Mouse (Mus musculus) lung, postnatal 0 days (tissue): ENCODE measurements at regions not wholly inside any gene's neighbourhood (a gene's known extent, or its start where the extent isn't known, plus 50 kb on each side); places are given as distances from the start of the nearest gene placed in this dataset.

Experiments used
- CTCF ChIP-seq: IDR thresholded peaks from 2 replicates; pipeline ENCODE4 v1.5.1; 2016; ENCODE audit warnings: antibody characterized with exemption, mild to moderate bottlenecking
- EP300 ChIP-seq: IDR thresholded peaks from 2 replicates; pipeline ENCODE4 v1.6.1; 2016; ENCODE audit warnings: antibody characterized with exemption, mild to moderate bottlenecking, control low read depth

- TF ChIP-seq CTCF (no peak), EP300 (no peak)
These were observed 344.9 kb upstream of the Tpk1 start for GRCm38 (mm10) chr6:44010946-44011345.
